Mouse (Mus musculus) forebrain, embryonic 14.5 days (tissue): ENCODE data around the gene Grip1. TPM values are rescaled to one million over a fixed set of nuclear protein-coding genes. Genes with fewer than 3 reads are reported as not detected.

Experiments used
- ATAC-seq: fragments of 200-750 bp; cut with Nextera tagmentation; 2 replicates; pipeline ENCODE4 v1.8.0; 2017; ENCODE audit warnings: mild to moderate bottlenecking, moderate library complexity
- DNase-seq: peaks from one replicate; pipeline ENCODE4 v3.0.0-alpha.2; 2015; ENCODE audit warnings: low spot score
- H3K27ac ChIP-seq: fragments of 300-500 bp; sonication (generic); 2 replicates; pipeline ENCODE4 v1.5.1; 2014; ENCODE audit warnings: low read depth, mild to moderate bottlenecking, control low read depth, low read length, moderate library complexity
- H3K27me3 ChIP-seq: fragments of 300-500 bp; sonication (generic); replicated peaks from 2 replicates; pipeline ENCODE4 v1.6.1; 2014; ENCODE audit warnings: low read length, control low read depth, mixed read lengths; ENCODE audit not compliant: control insufficient read depth, insufficient read depth
- H3K36me3 ChIP-seq: fragments of 300-500 bp; sonication (generic); 2 replicates; pipeline ENCODE4 v1.6.1; 2014; ENCODE audit warnings: low read length, control low read depth; ENCODE audit not compliant: control insufficient read depth, insufficient read depth
- H3K4me1 ChIP-seq: fragments of 300-500 bp; sonication (generic); 2 replicates; pipeline ENCODE4 v1.6.1; 2014; ENCODE audit warnings: antibody characterized with exemption, low read length, control low read depth; ENCODE audit not compliant: control insufficient read depth, insufficient read depth
- H3K4me2 ChIP-seq: fragments of 300-500 bp; sonication (generic); 2 replicates; pipeline ENCODE4 v1.6.1; 2014; ENCODE audit warnings: mild to moderate bottlenecking, control low read depth, low read length
- H3K4me3 ChIP-seq: fragments of 300-500 bp; sonication (generic); 2 replicates; pipeline ENCODE4 v1.5.1; 2014; ENCODE audit warnings: low read depth, low read length, control low read depth
- H3K9ac ChIP-seq: fragments of 300-500 bp; sonication (generic); 2 replicates; pipeline ENCODE4 v1.6.1; 2014; ENCODE audit warnings: mild to moderate bottlenecking, low read length, control low read depth, moderate library complexity
- H3K9me3 ChIP-seq: fragments of 300-500 bp; sonication (generic); replicated peaks from 2 replicates; pipeline ENCODE4 v1.6.1; 2016; ENCODE audit warnings: low read length, control low read depth, mixed read lengths; ENCODE audit not compliant: control insufficient read depth
- WGBS: fragments of 180-500 bp; shearing (Covaris S2); extraction: QIAGEN DNeasy Blood & Tissue Kit; methylation state at CpG from one replicate; pipeline ENCODE4 v1.1.7; 2014; 5-methylcytosine and 5-hydroxymethylcytosine counted together
- polyA plus RNA-seq: library from polyadenylated mRNA; unstranded; fragments of >200 nt; fragmentation: Nextera tagmentation; extraction: Ambion mirVana; gene quantifications from 2 replicates; pipeline ENCODE4 v1.2.1, GENCODE M21; 2014

Gene Grip1
- polyA plus RNA-seq, 1 experiment from 2014 or later: 15.0 TPM

DNA sequence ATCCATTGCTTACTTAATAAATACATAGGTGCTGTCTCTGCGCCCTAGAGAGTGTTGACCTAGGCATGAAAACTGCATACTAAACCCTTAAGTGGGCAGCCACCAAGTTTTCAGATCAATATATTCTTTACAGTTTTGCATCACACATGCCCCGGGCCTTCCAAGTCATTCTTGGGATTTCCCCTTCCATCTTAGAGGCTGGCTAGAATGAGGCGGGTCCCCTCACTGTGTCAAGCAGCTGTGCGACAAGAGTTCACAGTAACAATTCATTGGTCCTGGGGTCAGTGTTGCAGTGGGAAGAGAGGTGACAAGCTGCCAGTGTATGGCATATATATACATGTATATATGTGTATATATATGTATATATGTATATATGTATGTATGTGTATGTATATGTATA lies 388.4 kb downstream of the Grip1 start:
- Histone ChIP-seq H3K27ac (no peak overlapping the region), H3K36me3 (no peaks in the 10 kb centered on the region), H3K9ac (no peak overlapping the region), H3K4me2 (no peak overlapping the region), H3K27me3 (no peaks in the 10 kb centered on the region), H3K9me3 (no peaks in the 10 kb centered on the region), H3K4me3 (no peak overlapping the region), H3K4me1 (peaks cover 12% of the 10 kb centered on the region; the same call in 1 of the 2 replicates)
- WGBS: 89% methylated on average over 4 of the region's 4 CpGs
- ATAC-seq (no peak), DNase-seq (no peak)

DNA sequence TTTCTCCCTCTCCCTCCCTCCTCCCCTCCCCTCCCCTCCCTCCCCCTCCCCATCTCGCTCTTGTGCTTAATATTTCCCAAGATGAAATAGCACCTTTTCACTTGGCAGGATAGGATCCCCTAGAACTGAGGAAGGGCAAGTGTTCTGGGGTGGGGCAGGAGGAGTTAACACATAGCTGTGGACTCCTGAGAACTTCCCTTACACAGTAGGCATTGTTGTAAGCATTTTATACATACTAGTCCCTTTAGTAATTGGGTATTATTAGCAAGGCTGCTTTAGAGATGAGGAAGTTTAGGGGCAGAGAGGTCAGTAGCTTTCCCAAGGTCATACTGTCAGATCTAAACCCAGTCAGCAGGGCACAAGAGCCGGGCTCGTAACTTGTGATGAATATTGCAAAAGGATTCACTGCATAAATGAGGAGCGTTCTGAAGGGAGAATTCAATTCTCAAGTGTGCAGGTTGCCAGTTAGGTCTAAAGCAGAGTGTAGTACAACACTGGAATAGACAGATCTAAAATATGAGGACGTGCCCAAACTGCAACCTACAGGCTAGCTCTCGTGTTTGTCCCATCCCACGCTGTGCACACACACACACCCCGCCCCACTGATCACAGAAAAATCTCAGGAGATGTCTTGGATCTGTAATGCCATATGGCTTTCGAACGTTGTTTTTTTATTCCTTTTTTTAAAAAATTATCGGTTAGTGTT lies 392.2 kb downstream of the Grip1 start:
- Histone ChIP-seq H3K4me2 (no peak overlapping the region), H3K4me1 (peaks cover 10% of the 10 kb centered on the region; the same call in 1 of the 2 replicates), H3K4me3 (no peak overlapping the region), H3K9ac (no peak overlapping the region), H3K9me3 (no peaks in the 10 kb centered on the region), H3K27me3 (no peaks in the 10 kb centered on the region), H3K36me3 (no peaks in the 10 kb centered on the region), H3K27ac (no peak overlapping the region)
- WGBS: 83% methylated on average over 11 of the region's 11 CpGs
- ATAC-seq (no peak), DNase-seq (no peak)

DNA sequence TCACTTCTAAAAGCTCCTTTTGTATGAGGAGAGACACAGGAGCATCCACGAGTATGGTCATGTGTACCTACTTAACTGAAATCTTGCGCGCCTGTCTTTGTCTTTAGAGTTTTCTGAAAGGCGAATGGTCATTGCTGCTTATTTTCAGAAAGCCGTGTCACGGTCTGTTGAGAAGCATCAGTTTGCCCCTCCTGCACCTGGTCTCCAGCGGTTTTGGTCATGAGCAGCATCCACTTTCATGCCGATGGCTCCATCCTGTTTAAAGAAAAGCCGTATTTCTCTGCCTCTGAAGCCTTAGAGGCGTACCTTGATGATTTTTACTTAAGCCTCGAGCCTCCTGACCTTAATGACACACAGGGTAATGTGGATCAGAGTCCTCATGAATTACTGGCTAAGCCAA lies 398.0 kb downstream of the Grip1 start:
- WGBS: 92% methylated on average over 11 of the region's 11 CpGs
- Histone ChIP-seq H3K27me3 (no peaks in the 10 kb centered on the region), H3K4me1 (no peaks in the 10 kb centered on the region), H3K9ac (no peak overlapping the region), H3K9me3 (no peaks in the 10 kb centered on the region), H3K4me2 (no peak overlapping the region), H3K27ac (no peak overlapping the region), H3K36me3 (no peaks in the 10 kb centered on the region), H3K4me3 (no peak overlapping the region)
- DNase-seq (no peak), ATAC-seq (no peak)

DNA sequence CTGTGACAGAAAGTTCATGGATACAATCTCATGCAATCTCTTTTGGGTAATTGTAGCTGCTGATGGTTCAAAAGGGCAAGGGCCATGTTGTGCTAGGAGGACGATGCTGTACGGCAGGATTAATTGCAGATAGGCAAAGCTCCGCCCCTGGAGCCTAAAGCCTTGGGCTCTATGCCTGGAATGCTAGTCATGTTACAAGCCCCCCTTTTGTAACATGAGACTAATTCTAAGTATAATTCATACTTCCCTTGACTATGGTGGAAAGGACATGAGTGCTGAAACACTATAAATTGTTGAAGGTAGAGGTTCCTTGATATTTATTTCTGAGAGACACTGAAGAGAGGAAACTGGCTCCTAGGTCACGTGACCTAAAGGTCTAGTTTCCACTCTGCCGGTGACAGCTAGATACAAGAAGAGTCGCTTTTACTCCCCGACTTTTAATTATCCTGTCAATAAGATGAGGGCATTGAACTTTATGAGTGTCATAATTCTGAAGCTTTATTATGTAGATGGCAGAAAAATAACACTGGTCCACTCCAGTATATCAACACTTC lies 399.0 kb downstream of the Grip1 start:
- no peak overlapping the region for H3K4me2 ChIP-seq
- no peaks in the 10 kb centered on the region for H3K27me3 ChIP-seq
- ATAC-seq (no peak), DNase-seq (no peak)
- no peaks in the 10 kb centered on the region for H3K9me3 ChIP-seq
- no peak overlapping the region for H3K9ac ChIP-seq
- H3K4me1 ChIP-seq: no peaks in the 10 kb centered on the region
- no peak overlapping the region for H3K4me3 ChIP-seq
- H3K36me3 ChIP-seq: no peaks in the 10 kb centered on the region
- no peak overlapping the region for H3K27ac ChIP-seq
- WGBS: 86% methylated on average over 7 of the region's 7 CpGs

- DNase-seq (no peak), ATAC-seq (no peak)
- Histone ChIP-seq H3K36me3 (no peaks in the 10 kb centered on the region), H3K9me3 (peaks cover 16% of the 10 kb centered on the region), H3K4me1 (no peaks in the 10 kb centered on the region), H3K27me3 (no peaks in the 10 kb centered on the region), H3K9ac (no peak overlapping the region), H3K27ac (no peak overlapping the region), H3K4me2 (no peak overlapping the region), H3K4me3 (no peak overlapping the region)
- WGBS: 88% methylated on average over 3 of the region's 3 CpGs
These were observed 414.1 kb downstream of the Grip1 start for GRCm38 (mm10) chr10:119867726-119868125.

- Histone ChIP-seq H3K9ac (no peak overlapping the region), H3K4me1 (no peaks in the 10 kb centered on the region), H3K36me3 (no peaks in the 10 kb centered on the region), H3K9me3 (peaks cover 16% of the 10 kb centered on the region), H3K4me3 (no peak overlapping the region), H3K27ac (no peak overlapping the region), H3K4me2 (no peak overlapping the region), H3K27me3 (no peaks in the 10 kb centered on the region)
- ATAC-seq (no peak), DNase-seq (no peak)
- 88% methylated on average over 11 of the region's 11 CpGs for WGBS
These were observed 415.5 kb downstream of the Grip1 start for GRCm38 (mm10) chr10:119868995-119869579.

DNA sequence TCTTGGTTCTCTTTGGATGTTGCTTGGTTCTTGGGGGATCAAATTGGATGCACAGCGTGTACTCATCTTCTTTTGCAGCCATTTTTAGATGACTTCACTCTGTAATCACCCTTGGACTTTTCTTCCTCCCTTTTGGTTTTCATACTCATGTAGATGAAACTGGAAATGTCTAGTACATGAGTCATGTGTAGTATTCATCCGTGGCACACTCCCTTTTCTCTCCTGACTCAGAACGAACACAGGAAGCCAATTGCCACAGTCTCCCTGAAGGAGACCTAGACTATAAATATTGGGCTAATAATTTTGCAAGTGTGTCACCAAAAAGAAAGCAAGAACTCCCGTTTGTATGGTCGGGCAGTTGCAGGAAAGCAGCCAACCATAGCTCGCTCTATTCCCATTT lies 423.1 kb downstream of the Grip1 start:
- H3K4me2 ChIP-seq: no peak overlapping the region
- H3K4me3 ChIP-seq: no peak overlapping the region
- no peaks in the 10 kb centered on the region for H3K9me3 ChIP-seq
- 88% methylated on average over 6 of the region's 6 CpGs for WGBS
- no peaks in the 10 kb centered on the region for H3K27me3 ChIP-seq
- DNase-seq (no peak), ATAC-seq (no peak)
- H3K36me3 ChIP-seq: no peaks in the 10 kb centered on the region
- H3K27ac ChIP-seq: no peak overlapping the region
- H3K4me1 ChIP-seq: peaks cover 15% of the 10 kb centered on the region
- no peak overlapping the region for H3K9ac ChIP-seq

DNA sequence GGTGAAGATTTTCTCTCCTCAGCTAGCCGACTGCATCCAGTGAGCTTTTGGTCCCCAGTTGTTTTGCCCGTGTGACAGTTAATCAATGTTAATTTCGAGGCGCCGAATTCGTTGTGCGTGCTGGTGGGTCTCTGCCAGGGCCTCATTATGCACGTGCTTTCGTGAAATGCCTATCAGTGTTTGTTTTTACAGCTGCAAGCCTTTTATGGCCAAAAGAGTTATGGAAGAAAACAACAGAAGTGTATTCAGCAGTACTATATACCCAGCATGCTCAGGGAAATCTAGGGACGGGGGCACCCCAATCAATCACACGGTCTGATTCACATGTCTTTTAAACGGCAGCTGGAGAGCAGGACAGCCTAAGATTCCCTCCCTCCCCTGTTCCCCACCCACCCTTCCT lies 424.7 kb downstream of the Grip1 start:
- Histone ChIP-seq H3K27ac (peak overlapping the region; percentile 66; the same call in 1 of the 2 replicates), H3K4me3 (no peak overlapping the region), H3K27me3 (no peaks in the 10 kb centered on the region), H3K4me2 (peak overlapping the region; percentile 31; the same call in 1 of the 2 replicates), H3K36me3 (no peaks in the 10 kb centered on the region), H3K4me1 (peaks cover 15% of the 10 kb centered on the region), H3K9ac (peak overlapping the region; percentile 7; the same call in 1 of the 2 replicates), H3K9me3 (no peaks in the 10 kb centered on the region)
- 5% methylated on average over 12 of the region's 12 CpGs for WGBS
- DNase-seq: peak; percentile 82
- peak; percentile 92 for ATAC-seq

- 8% methylated on average over 9 of the region's 9 CpGs for WGBS
- Histone ChIP-seq H3K9ac (no peak overlapping the region), H3K4me1 (peaks cover 9% of the 10 kb centered on the region), H3K27ac (no peak overlapping the region), H3K36me3 (no peaks in the 10 kb centered on the region), H3K9me3 (no peaks in the 10 kb centered on the region), H3K4me3 (no peak overlapping the region), H3K4me2 (0 out of 2 replicates have a peak overlapping the region, but pooled peaks have one; percentile 4), H3K27me3 (no peaks in the 10 kb centered on the region)
- peak; percentile 74 for DNase-seq
- ATAC-seq: peak; percentile 76
These were observed 431.0 kb downstream of the Grip1 start for GRCm38 (mm10) chr10:119884591-119884990.
